Mouse (Mus musculus) embryonic facial prominence, embryonic 12.5 days (tissue): ENCODE measurements at regions not wholly inside any gene's neighbourhood (a gene's known extent, or its start where the extent isn't known, plus 50 kb on each side); places are given as distances from the start of the nearest gene placed in this dataset.
A peak's percentile ranks its signal among the peaks of the same experiment; 100 is the strongest.

Source experiments
- ATAC-seq: fragments of 200-750 bp; cut with Nextera tagmentation; 2 replicates; pipeline ENCODE4 v1.8.0; 2017; ENCODE audit not compliant: insufficient number of reproducible peaks, insufficient read depth, low FRiP score, low TSS enrichment
- H3K27ac ChIP-seq: fragments of 300-500 bp; sonication (generic); 2 replicates; pipeline ENCODE4 v1.5.1; 2016; ENCODE audit warnings: mild to moderate bottlenecking
- H3K27me3 ChIP-seq: fragments of 300-500 bp; sonication (generic); 2 replicates; pipeline ENCODE4 v1.6.1; 2016; ENCODE audit warnings: mild to moderate bottlenecking, moderate library complexity
- H3K36me3 ChIP-seq: fragments of 300-500 bp; sonication (generic); 2 replicates; pipeline ENCODE4 v1.6.1; 2016; ENCODE audit warnings: mild to moderate bottlenecking
- H3K4me1 ChIP-seq: fragments of 300-500 bp; sonication (generic); 2 replicates; pipeline ENCODE4 v1.6.1; 2016
- H3K4me2 ChIP-seq: fragments of 300-500 bp; sonication (generic); replicated peaks from 2 replicates; pipeline ENCODE4 v1.6.1; 2016; ENCODE audit warnings: mild to moderate bottlenecking, moderate library complexity
- H3K4me3 ChIP-seq: fragments of 300-500 bp; sonication (generic); 2 replicates; pipeline ENCODE4 v1.5.1; 2016; ENCODE audit warnings: mild to moderate bottlenecking
- H3K9ac ChIP-seq: fragments of 300-500 bp; sonication (generic); 2 replicates; pipeline ENCODE4 v1.6.1; 2016; ENCODE audit warnings: mild to moderate bottlenecking, moderate library complexity
- H3K9me3 ChIP-seq: fragments of 300-500 bp; sonication (generic); 2 replicates; pipeline ENCODE4 v1.6.1; 2016; ENCODE audit warnings: mild to moderate bottlenecking, moderate library complexity
- WGBS: fragments of 180-500 bp; shearing (Covaris S2); methylation state at CpG from one replicate; pipeline ENCODE4 v1.1.7; 2016; 5-methylcytosine and 5-hydroxymethylcytosine counted together

- no peak overlapping the region for H3K27ac ChIP-seq
- H3K27me3 ChIP-seq = no peaks in the 10 kb centered on the region
- H3K9ac ChIP-seq = no peak overlapping the region
- WGBS = 92% methylated on average over 6 of the region's 6 CpGs
- H3K36me3 ChIP-seq = no peaks in the 10 kb centered on the region
- ATAC-seq = no peak
- H3K4me3 ChIP-seq = no peak overlapping the region
- no peaks in the 10 kb centered on the region for H3K9me3 ChIP-seq
- no peak overlapping the region for H3K4me2 ChIP-seq
- H3K4me1 ChIP-seq = peaks cover 1% of the 10 kb centered on the region
These were observed 202.4 kb downstream of the Smoc2 start for GRCm38 (mm10) chr17:14481746-14482145.

GRCm38 (mm10) chr17:14478938-14479505, 199.7 kb downstream of the Smoc2 start:
- H3K36me3 ChIP-seq = no peaks in the 10 kb centered on the region
- ATAC-seq = no peak
- WGBS = 75% methylated on average over 10 of the region's 10 CpGs
- no peak overlapping the region for H3K4me2 ChIP-seq
- no peak overlapping the region for H3K9ac ChIP-seq
- peaks cover 19% of the 10 kb centered on the region for H3K4me1 ChIP-seq
- no peak overlapping the region for H3K27ac ChIP-seq
- H3K4me3 ChIP-seq = no peak overlapping the region
- H3K9me3 ChIP-seq = no peaks in the 10 kb centered on the region
- no peaks in the 10 kb centered on the region for H3K27me3 ChIP-seq

DNA sequence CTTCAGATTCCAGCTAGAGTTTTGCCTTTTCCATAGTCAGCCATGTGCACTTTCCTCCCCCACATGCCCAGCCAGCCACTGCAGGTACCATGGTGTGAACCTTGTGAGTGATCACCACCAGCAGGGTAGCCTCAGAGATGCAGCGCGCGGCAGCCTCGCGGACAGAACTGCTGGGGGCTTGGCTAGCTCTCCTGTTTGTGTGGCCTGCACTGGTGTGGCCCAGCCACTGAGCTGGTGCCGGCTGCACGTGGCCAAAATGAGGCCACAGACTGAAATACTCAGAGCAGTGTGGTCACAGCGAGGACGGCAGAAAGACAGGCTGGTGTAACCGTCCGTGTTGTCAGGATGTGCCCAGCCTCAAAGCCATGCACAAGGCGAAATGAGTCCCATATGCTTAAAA, 197.4 kb downstream of the Smoc2 start:
- Histone ChIP-seq H3K27me3 (no peaks in the 10 kb centered on the region), H3K36me3 (no peaks in the 10 kb centered on the region), H3K9ac (no peak overlapping the region), H3K4me2 (no peak overlapping the region), H3K27ac (peak overlapping the region; percentile 63), H3K9me3 (no peaks in the 10 kb centered on the region), H3K4me1 (peaks cover 19% of the 10 kb centered on the region), H3K4me3 (no peak overlapping the region)
- ATAC-seq = peak; percentile 54
- WGBS = 55% methylated on average over 12 of the region's 12 CpGs

DNA sequence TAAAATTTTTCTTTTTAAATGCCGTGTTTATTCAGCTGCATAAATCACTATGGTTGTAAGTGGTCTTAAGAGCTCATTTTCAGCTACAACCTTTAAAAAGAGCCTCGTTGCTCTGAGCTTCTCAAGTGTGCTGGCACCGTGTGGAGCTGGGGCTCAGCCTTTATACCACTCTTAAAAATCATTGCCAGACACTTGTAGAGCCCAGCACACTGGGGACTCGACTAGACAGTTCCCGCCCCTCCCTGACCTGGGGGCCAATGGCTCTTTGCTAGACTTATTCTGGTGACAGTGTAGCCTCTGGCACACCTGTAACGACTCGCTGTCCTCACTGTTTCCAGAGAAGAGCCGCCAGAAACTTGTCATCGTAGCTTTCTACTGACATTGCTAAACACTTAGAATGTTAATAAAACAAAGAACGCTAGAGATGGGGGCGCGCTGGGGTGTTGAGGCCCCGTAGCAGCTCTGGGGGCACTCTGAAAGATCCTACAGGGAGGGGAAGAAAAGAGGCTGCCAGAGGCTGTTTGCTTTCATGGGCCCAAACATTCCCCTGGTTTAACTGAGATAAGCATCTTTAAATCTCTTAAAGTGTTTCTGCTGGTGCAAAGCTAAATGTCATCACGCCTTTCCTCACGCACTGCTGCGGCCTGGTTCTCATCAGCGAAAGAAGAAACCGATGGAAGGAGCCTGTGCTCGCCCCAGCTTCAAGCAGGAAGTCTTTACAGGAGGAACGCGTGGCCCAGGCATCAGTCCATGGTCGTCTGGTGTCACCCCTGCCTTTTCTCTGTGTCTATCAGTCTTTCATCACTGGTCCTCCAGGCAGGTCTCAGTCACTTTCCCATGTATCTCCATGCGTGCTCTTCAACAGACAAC, 196.7 kb downstream of the Smoc2 start:
- 0 out of 2 replicates have a peak overlapping the region, but pooled peaks have one; percentile 11 for H3K4me2 ChIP-seq
- H3K9me3 ChIP-seq = no peaks in the 10 kb centered on the region
- H3K27ac ChIP-seq = peak overlapping the region; percentile 63
- no peak for ATAC-seq
- H3K4me1 ChIP-seq = peaks cover 19% of the 10 kb centered on the region
- WGBS = 30% methylated on average over 23 of the region's 23 CpGs
- H3K27me3 ChIP-seq = no peaks in the 10 kb centered on the region
- H3K36me3 ChIP-seq = no peaks in the 10 kb centered on the region
- H3K9ac ChIP-seq = no peak overlapping the region
- H3K4me3 ChIP-seq = no peak overlapping the region

- Histone ChIP-seq H3K9me3 (no peaks in the 10 kb centered on the region), H3K36me3 (no peaks in the 10 kb centered on the region), H3K27ac (no peak overlapping the region), H3K27me3 (no peaks in the 10 kb centered on the region), H3K9ac (no peak overlapping the region), H3K4me3 (no peak overlapping the region), H3K4me2 (no peak overlapping the region), H3K4me1 (peaks cover 19% of the 10 kb centered on the region)
- no peak for ATAC-seq
- WGBS = 18% methylated on average over 4 of the region's 4 CpGs
These were observed 196.0 kb downstream of the Smoc2 start for GRCm38 (mm10) chr17:14475277-14475676.

DNA sequence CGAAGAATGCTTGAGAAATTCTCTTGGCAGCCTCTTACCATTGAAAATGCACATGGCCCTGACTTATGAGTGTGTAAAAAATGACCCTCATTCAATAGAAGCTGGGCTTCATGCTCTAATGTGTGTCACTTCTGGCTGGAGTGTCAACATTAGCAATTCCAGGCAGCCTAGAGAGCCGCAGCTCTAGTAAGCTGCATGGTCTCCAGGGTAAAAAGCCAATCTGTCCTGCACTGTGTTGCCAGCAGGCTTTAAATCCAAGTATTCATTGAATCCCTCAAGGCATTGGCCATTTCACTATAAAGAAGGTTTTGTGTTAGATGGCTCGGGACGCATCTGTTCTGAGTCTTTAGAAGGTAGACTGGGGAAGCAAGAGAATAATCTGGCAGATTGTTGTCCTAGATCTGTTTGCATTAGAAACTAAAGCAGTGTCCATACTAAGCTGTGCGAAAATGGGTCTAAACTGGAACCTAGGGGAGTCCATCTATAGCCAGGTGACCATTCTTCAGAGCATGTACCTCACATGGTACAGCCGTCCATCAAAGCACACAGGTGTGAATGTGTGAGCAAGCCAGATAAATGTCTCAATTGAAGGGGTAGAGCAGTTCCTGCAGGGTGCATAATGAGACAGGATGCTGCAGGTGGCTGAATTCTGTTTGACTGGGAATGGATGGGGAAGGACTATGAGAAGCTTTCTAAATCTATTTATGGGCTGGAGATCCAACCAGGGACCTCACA, 189.6 kb downstream of the Smoc2 start:
- no peak overlapping the region for H3K4me2 ChIP-seq
- no peak overlapping the region for H3K27ac ChIP-seq
- H3K9me3 ChIP-seq = no peaks in the 10 kb centered on the region
- no peaks in the 10 kb centered on the region for H3K27me3 ChIP-seq
- H3K4me3 ChIP-seq = no peak overlapping the region
- ATAC-seq = no peak
- peaks cover 5% of the 10 kb centered on the region for H3K4me1 ChIP-seq
- H3K9ac ChIP-seq = no peak overlapping the region
- no peaks in the 10 kb centered on the region for H3K36me3 ChIP-seq
- 50% methylated on average over 6 of the region's 6 CpGs for WGBS

GRCm38 (mm10) chr17:14455251-14455743, 176.0 kb downstream of the Smoc2 start:
- Histone ChIP-seq H3K9ac (no peak overlapping the region), H3K36me3 (no peaks in the 10 kb centered on the region), H3K27ac (peak overlapping the region; percentile 74), H3K4me1 (peaks cover 17% of the 10 kb centered on the region), H3K9me3 (no peaks in the 10 kb centered on the region), H3K4me2 (no peak overlapping the region), H3K4me3 (no peak overlapping the region), H3K27me3 (no peaks in the 10 kb centered on the region)
- peak; percentile 35; the same call in 1 of the 2 replicates for ATAC-seq
- 51% methylated on average over 8 of the region's 8 CpGs for WGBS
